Mouse (Mus musculus) brain, embryonic 18.5 days (tissue): ENCODE measurements at regions not wholly inside any gene's neighbourhood (a gene's known extent, or its start where the extent isn't known, plus 50 kb on each side); places are given as distances from the start of the nearest gene placed in this dataset.

ENCODE experiments used
- DNase-seq: peaks from one replicate; pipeline ENCODE4 v3.0.0-alpha.2; 2012; ENCODE audit warnings: low read depth, low spot score

GRCm38 (mm10) chr1:148588573-148588972, 1372.5 kb downstream of the Pla2g4a start:
- DNase-seq, result no peak

GRCm38 (mm10) chr1:148579873-148580445, 1381.1 kb downstream of the Pla2g4a start:
- no peak for DNase-seq

GRCm38 (mm10) chr1:148569063-148569462, 1392.0 kb downstream of the Pla2g4a start:
- peak; percentile 1 for DNase-seq
